Mouse (Mus musculus) heart, postnatal 0 days (tissue): ENCODE measurements around the gene Pof1b. TPM values are rescaled to one million over a fixed set of nuclear protein-coding genes. Genes with fewer than 3 reads are reported as not detected.

Experiments used
- ATAC-seq: fragments of 200-750 bp; cut with Nextera tagmentation; 2 replicates; pipeline ENCODE4 v1.8.0; 2017; ENCODE audit warnings: low read depth, moderate number of reproducible peaks, moderate library complexity; ENCODE audit not compliant: insufficient read depth
- DNase-seq: peaks from one replicate; pipeline ENCODE4 v3.0.0-alpha.2; 2016; ENCODE audit warnings: low spot score
- H3K27ac ChIP-seq: fragments of 300-500 bp; sonication (generic); 2 replicates; pipeline ENCODE4 v1.5.1; 2014; ENCODE audit warnings: low read depth, mild to moderate bottlenecking
- H3K27me3 ChIP-seq: fragments of 300-500 bp; sonication (generic); 2 replicates; pipeline ENCODE4 v1.6.1; 2014; ENCODE audit warnings: low read length, mixed read lengths; ENCODE audit not compliant: control insufficient read depth, insufficient read depth
- H3K36me3 ChIP-seq: fragments of 300-500 bp; sonication (generic); replicated peaks from 2 replicates; pipeline ENCODE4 v1.6.1; 2014; ENCODE audit warnings: low read length, mixed read lengths; ENCODE audit not compliant: control insufficient read depth, insufficient read depth
- H3K4me1 ChIP-seq: fragments of 300-500 bp; sonication (generic); 2 replicates; pipeline ENCODE4 v1.6.1; 2014; ENCODE audit warnings: antibody characterized with exemption; ENCODE audit not compliant: control insufficient read depth, insufficient read depth
- H3K4me2 ChIP-seq: fragments of 300-500 bp; sonication (generic); 2 replicates; pipeline ENCODE4 v1.6.1; 2014; ENCODE audit warnings: low read depth, mild to moderate bottlenecking, low read length, moderate library complexity
- H3K4me3 ChIP-seq: fragments of 300-500 bp; sonication (generic); 2 replicates; pipeline ENCODE4 v1.5.1; 2014; ENCODE audit warnings: low read depth, low read length
- H3K9ac ChIP-seq: fragments of 300-500 bp; sonication (generic); replicated peaks from 2 replicates; pipeline ENCODE4 v1.6.1; 2014; ENCODE audit warnings: low read depth, low read length, mixed read lengths
- H3K9me3 ChIP-seq: fragments of 300-500 bp; sonication (generic); replicated peaks from 2 replicates; pipeline ENCODE4 v1.6.1; 2016; ENCODE audit warnings: low read length; ENCODE audit not compliant: control insufficient read depth
- CTCF ChIP-seq: IDR thresholded peaks from 2 replicates; pipeline ENCODE4 v1.5.1; 2016; ENCODE audit warnings: antibody characterized with exemption, control low read depth, low read depth
- EP300 ChIP-seq: IDR thresholded peaks from 2 replicates; pipeline ENCODE4 v1.6.1; 2016; ENCODE audit warnings: antibody characterized with exemption, low read depth
- WGBS: fragments of 180-500 bp; shearing (Covaris S2); extraction: QIAGEN DNeasy Blood & Tissue Kit; methylation state at CpG from one replicate; pipeline ENCODE4 v1.1.7; 2014; 5-methylcytosine and 5-hydroxymethylcytosine counted together
- polyA plus RNA-seq: library from polyadenylated mRNA; unstranded; fragments of >200 nt; fragmentation: Nextera tagmentation; extraction: Ambion mirVana; gene quantifications from 2 replicates; pipeline ENCODE4 v1.2.1, GENCODE M21; 2015
- total RNA-seq: library from RNA; depleted of rRNA; stranded (reverse); fragments of >200 nt; gene quantifications from 2 replicates; pipeline ENCODE4 v1.2.3, GENCODE M21; 2014; ENCODE audit warnings: low replicate concordance; rRNA removed

Pof1b gene
- total and polyA plus RNA-seq, 2 experiments from 2014 or later = 0.69 TPM; not detected in 1

DNA sequence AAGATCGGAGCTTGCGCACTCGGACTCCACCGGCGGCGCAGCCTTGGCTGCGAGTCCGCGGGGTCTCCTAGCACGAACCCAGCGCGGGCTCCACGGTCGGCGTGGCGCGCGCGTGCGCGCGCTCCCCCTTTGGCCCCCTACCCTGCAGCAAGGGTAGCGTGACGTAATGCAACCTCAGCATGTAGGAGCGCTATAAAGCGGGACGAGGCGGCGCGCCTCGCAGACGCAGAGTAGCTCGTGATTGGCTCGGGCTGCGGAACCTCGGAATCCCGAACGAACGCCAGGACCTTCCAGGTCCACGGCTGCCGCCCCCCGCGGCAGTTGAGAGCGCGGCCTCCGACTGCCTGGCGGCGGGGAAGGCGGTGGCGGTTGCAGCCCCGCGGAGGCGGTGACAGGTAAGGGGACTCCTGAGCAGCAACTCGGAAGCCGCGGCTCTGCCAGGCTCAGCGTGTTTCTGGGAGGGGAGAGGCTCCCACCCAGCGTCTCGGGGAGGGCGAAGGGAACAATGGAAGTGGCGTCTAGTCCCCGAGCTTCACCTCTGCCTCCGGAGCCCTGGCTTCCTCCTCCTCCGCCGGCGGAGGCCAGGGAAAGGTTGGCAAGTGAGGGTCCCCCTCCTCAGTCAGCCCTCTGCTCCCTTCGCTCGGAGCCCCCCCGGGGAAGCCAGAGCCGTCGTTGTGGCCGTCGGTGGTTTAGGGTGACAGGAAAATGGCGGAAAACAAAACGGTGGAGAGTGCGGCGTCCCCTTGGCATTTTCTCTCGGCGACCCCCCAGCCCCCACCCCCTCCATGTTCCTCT lies 97.7 kb downstream of the Pof1b start, which contains the start of gene Zfp711:
Gene Zfp711, plus strand, starts transcription at position 16 of the 795 bp plus-strand sequence.
- no peaks in the 10 kb centered on the region for H3K27me3 ChIP-seq
- no peaks in the 10 kb centered on the region for H3K36me3 ChIP-seq
- peak within 1 kb of the TSS; percentile 69 for H3K9ac ChIP-seq
- H3K27ac ChIP-seq = peak within 1 kb of the TSS; percentile 55
- H3K9me3 ChIP-seq = no peaks in the 10 kb centered on the region
- peak; percentile 91 for ATAC-seq
- H3K4me2 ChIP-seq = peak within 1 kb of the TSS; percentile 64
- H3K4me1 ChIP-seq = no peaks in the 10 kb centered on the region
- DNase-seq = peak; percentile 64
- 18% methylated on average over 61 of the region's 79 CpGs for WGBS
- peak within 1 kb of the TSS; percentile 69 for H3K4me3 ChIP-seq
- TF ChIP-seq CTCF (no peak), EP300 (no peak)

Other genes with a start within 250 kb of the Pof1b start
- gene 2010106E10Rik, start 203.4 kb downstream of the Pof1b start, total RNA-seq = not detected in 2 replicates
- gene 2010106E10Rik, start 203.4 kb downstream of the Pof1b start, polyA plus RNA-seq = not detected in 2 replicates
- 0.61 and 3.5 TPM in 2 replicates for gene Zfp711, start 98.1 kb downstream of the Pof1b start, total RNA-seq
- gene Zfp711, start 98.1 kb downstream of the Pof1b start, polyA plus RNA-seq = 1.9 and 2.7 TPM in 2 replicates